Mouse (Mus musculus): ENCODE measurements at regions not wholly inside any gene's neighbourhood (a gene's known extent, or its start where the extent isn't known, plus 50 kb on each side); places are given as distances from the start of the nearest gene placed in this dataset.

GRCm38 (mm10) chr12:52382832-52383580, 120.8 kb upstream of the Arhgap5 start:
- no peak for TF ChIP-seq POLR2A (IDR thresholded peaks at IDR 0.05; ENCODE audit: borderline replicate concordance, low read depth, low read length)
- no peak for TF ChIP-seq CTCF (IDR thresholded peaks at IDR 0.05; ENCODE audit: low read depth, low read length)
